Mouse (Mus musculus) adipocyte (in vitro differentiated cells): Measurements from ENCODE around the gene Asb8.

ENCODE experiments used
- DNase-seq: peaks from one replicate; pipeline ENCODE4 v3.0.0-alpha.2; 2016; ENCODE audit warnings: low spot score

Gene Asb8

DNA sequence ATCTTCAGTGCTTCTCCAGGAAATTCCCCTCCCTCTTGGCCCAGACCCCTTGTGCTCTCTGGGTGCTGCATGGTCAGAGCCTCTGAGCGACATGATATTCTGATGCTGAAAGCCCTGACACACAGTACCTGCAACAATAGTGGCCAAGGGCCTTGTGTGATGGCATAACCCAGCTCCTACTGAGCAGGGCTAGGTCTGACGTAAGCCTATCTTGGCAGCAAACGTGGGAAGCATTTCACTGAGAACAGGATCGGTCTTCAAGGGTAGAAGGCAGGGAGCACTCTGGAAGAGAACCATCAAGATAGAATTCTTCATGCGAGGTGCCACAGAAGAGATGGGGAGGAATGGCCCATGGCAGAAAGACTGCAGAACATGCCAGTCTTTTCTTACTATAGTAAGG is at the start of gene Asb8:
Gene Asb8 (minus strand): TSS at position 101 of the 400 bp plus-strand sequence.
- no peak for DNase-seq

- no peak for DNase-seq
These were observed 48.7 kb upstream of the Asb8 start for GRCm38 (mm10) chr15:98214130-98214529.

DNA sequence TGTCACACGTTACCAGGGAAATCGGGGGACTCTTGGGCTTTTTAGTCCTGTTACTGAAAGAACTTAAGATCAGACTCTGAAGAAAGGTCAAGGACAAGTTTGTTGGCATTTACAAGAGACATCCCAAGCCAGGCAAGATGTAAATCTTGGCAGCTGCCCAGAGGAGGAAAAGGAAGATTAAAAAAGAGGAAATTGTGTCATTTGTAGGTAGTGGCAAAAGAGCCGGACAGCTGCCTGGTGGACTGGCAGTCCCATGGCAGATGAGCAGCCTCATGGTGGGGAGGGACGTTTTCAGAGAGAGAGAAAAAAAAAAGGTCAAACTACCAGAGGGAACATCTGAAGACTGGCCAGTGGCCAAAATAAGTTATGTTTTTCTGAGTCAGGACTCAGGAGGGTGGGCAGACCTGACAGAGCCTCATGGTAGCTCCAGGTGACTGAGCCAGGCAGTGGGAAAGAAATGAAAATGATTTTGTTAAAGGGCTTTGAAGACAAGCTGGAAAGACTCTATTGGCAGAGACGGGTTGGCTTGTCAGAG is 48.0 kb upstream of the Asb8 start:
- no peak for DNase-seq

DNA sequence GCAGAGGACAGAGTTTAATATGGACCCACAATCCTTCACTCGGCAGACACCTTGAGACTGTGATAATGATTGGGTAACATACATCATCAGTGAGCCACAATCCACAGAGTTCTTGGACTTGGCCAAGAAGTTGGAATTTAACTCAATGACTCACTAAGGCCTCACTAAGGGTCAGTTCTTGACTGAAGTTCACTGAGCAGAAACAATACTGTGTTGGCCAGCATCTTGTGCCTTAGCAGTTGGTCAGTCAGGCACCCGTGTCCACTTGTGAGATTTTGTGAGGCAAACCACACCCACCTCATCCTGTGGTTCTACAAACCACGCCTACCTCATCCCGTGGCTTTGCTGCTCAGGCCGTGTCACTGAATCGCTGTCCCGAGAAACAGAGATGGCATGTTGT is 44.3 kb upstream of the Asb8 start:
- no peak for DNase-seq

DNA sequence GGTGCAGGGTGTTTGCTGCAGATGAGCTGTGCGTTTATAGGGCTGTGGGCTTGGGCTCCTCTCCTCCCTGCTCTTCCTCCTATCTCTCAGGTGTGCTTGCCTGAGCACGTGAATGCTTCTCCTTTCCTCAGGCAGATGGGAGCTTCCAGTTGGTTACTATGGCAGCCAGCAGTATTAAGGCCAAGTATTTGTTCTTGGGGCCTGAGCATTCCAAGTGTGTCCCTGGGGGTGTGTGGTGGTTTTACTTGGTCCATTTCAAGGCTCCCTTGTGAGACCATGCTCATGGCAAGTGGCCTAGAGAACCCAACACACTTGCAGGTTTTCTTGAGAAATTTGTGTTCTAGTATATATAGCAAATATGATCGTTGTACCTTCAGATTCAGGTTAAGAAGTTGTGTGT is 30.0 kb upstream of the Asb8 start, which contains the start of gene Olfr288:
Gene Olfr288 (minus strand): TSS at position 101 of the 400 bp plus-strand sequence.
- DNase-seq, result no peak

DNA sequence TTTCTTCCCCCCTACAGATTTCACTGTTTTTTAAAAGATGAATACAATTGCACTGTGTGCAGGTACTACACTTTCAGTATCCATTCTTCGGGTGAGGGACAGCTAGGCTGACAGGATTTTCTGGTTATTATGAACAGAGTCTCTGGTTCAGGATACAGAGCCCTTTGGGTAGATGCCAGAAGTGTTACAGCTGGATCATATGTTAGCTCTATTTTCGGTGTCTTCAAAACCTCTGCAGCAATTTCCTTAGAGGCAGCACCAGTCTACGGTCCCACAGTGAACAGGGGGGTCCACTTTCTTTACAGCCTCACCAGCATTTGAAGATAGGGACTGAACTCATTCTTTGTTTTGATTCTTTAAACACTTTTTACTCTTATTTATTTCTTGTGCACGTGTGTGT is 19.0 kb upstream of the Asb8 start:
- DNase-seq, result no peak

DNA sequence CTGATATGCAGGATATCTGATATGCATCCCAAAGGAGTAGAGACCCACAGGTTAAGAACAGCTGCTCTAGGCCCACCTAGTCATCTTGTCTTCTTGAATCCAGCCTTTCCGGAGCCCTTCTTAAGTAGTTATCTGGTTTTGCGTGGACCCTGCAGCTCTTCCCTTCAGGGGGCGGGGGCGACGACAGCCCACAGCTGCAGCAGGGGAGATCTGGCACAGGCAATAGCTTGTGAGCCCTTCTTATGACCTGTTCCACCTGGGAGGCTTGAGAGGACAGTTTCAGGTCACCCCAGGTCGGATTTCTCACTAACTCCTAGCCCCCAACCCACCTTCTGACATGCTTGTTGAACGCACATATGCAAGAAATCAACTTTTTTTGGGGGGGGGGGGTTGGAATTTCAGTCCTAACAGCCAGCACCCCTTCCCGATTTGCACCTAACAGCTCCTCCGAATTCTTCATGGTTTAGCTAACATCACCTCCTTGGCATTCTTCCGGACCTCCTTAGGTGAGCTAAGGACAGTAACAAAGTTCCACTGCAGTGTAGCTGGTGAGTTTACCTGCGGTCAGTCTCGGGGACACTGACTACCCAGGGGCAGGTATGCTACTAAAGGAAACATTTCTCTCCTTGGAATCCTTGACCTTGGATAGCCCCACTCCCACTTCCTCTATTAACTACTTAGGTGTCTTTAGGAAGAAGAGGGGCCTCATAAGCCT is 16.6 kb upstream of the Asb8 start:
- DNase-seq, result no peak

DNA sequence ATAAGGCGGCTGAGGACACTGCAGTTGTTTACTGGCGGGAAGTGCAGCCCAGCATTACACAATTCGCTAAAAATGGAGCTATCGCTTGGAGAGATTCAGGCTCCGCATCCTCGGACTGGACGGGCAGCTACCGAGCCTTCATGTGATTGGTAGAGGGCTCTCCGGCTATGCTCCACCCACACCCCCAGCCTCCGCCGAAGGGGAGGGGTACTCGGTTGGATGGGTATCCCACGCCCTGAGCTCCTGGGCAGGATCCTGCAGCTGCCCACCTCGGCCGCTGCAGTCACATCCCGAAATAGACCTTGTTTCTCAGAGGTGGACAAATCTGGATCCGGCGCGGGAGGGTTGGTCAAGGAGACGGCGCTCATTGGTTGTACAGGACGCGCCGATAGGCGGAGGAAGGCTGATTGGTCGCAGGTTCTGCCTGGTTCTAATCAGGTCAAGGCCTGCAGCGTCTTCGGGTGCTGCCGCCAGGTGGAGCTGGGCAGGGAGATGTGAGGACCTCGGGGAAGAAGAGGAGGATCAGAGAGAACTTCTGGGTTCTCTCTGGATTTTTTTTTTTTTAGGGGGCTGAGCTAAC is 15.8 kb upstream of the Asb8 start:
- DNase-seq, result peak; percentile 60

- DNase-seq, result no peak
These were observed 15.2 kb upstream of the Asb8 start for GRCm38 (mm10) chr15:98180567-98181131.

- no peak for DNase-seq
These were observed 11.9 kb upstream of the Asb8 start for GRCm38 (mm10) chr15:98177320-98177719.

DNA sequence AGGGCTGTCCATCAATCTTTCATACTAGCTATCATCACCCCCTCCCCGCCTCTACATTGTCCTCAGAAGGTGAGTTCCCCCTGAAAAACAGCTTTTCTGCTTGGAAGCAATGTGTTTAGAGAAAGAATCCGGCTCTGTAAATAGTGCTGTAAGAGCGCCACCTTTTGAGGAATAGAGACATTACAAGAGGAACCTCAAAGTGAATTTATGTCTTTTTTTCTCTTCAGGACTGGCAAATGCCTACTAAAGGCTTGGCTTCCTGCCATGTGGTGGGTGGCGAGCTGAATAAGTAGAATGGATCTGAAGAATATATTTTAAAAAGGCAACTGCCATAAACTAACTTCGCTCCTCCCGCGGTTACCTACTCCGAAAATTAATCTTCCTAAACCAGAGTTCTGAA is 8.4 kb upstream of the Asb8 start:
- DNase-seq, result peak; percentile 33

GRCm38 (mm10) chr15:98172113-98172512 is 6.7 kb upstream of the Asb8 start:
- no peak for DNase-seq

GRCm38 (mm10) chr15:98170917-98171316 is 5.5 kb upstream of the Asb8 start:
- no peak for DNase-seq

DNA sequence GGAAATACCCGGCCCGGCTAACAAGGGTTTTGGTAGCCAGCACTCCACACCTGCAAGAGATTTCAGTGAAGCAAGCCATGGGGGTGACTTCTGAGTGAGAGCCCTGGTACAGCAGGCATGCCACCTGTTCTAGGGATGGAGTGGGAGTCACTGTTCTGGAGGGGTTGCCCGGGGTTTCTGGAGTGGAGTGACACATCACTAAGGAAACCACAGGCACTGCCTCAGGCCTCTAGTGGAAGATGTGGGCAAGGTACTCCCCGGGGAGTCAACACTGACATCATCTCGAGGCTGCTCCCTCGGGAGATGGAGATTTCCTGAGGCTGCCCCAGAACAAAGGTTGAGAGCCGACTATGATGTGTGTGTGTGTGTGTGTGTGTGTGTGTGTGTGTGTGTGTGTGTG is 4.9 kb upstream of the Asb8 start:
- DNase-seq, result no peak

DNA sequence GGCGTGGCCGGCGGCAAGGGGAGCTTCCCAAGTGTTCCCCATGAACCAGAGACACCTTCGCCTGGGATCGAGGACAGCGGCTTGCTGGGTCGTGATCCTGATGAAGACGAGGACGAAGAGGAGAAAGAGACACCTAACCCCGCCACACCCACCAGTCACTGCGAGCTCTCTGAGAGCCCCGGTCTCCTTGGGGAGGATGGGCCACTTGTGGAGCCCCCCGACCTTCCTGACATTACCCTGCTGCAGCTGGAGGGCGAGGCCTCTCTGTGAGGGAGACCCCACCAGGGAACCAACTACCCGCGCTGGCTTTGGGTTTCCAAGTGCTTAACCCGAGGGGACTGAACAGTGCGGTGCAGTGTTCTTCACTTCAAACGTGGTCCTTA is 3.2 kb upstream of the Asb8 start:
- DNase-seq, result no peak

DNA sequence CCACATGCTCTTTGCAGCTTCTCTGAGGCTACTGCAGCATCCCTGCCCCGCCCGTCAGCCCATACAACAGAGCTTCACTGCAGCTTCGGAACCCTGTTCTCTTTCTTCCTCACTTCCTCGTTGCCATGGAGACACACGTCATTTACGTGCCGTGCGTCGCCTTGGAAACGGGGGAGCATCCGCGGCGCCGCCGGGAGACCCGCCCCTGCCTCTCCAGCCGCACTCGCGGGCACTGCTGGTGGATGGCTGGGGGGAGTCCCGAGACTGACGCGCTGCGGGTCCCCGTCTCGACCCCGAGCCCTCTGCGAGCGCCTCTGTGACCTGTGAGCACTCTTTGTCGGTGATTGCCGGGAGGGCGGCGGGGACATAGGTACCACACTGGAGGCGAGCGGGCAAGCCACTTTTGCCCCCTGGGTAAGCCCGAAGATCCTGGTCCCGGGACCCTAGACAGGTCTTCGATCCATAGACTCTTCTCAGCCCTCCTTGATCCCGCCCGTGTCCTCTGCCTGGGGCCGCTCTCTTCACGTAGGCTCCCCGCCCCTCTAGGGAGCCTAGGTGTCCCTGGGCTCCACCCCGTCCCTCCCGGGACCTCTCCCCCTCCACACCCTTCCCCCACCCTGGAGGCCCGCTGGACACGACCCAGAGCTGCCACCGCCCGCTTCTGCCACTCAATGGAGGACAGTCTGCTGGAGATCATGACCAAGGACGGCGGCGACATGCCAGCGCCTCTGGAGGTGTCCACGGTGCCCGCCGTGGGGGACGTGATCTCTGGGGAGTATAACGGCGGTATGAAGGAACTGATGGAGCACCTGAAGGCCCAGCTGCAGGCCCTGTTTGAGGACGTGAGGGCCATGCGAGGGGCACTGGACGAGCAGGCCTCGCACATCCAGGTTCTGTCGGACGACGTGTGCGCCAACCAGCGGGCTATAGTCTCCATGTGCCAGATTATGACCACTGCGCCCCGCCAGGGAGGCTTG is 2.5 kb upstream of the Asb8 start:
- no peak for DNase-seq

DNA sequence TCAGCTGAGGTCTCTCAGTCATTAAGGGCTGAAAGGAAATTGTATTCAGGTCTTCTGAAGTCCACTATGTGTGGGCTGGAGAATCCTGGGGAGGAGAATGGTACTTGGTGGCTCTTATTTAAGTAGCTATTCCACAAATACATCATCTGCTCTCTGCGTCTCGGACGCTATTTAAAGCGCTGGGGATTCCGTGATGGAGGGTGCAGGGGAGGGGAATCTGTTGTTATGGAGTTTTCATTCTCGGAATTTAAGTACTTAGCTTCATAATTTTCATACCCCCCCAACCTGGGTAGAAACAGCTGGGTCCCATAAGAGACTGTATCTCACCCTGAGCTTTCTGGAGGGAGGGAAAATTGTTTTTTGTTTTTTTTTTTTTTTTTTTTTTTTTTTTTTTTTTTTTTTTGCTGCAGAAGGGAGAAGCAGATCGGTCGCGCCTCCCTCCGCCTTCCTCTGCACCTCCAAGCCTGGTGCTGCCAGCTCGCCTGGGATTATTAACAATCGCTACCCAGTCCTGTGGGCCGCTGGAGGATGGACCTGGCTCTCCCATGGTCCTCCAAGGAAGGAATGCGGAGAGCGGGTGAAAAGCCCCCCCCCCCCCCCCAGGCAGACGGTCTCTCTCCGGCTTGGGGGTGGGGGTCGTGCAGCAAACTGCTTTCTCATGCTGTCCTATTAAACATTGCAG is 1.7 kb upstream of the Asb8 start, which contains the start of gene Ccdc184:
Gene Ccdc184 (plus strand): TSS at position 196 of the 682 bp plus-strand sequence.
- DNase-seq, result no peak

GRCm38 (mm10) chr15:98162561-98162960 is 2.9 kb downstream of the Asb8 start:
- DNase-seq, result no peak

GRCm38 (mm10) chr15:98161026-98161805 is 4.2 kb downstream of the Asb8 start:
- no peak for DNase-seq

DNA sequence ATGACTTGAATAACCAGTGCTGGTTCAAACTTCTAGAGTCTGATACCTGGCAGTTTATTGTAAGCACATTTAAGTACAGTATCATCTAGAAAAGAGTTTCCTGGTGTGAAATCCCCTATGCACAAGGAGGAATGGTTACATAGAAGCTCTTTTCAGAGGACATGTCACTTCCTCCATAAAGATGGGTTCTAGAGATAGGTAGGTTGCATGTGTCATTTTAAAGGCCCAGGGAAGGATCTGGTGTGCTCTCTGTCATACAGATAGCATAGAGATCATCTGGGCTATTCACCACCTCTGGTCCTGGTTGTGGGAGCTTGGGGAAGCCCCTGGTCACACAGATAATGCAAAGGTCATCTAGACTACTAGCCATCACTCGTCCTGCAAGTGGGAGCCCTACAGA is 8.2 kb downstream of the Asb8 start:
- no peak for DNase-seq

DNA sequence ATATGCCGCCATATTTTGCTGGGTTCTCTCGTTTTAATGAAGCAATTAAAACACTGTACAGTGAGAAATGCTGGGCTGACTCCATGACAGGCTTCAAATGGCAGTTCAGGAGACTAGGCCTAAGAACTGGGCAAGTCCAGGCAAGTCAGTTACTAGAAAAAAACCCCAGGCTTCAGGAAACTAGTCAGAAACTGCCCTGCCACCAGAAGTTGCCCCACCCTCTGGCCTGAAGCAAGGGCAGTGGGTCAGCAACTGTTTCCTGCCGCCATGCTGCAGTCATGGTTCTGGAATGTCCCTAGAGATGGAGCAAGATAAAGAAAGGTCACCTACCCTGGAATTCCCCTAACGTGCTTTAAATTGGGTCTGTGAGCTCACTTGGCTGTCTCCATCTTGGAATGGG is 9.5 kb downstream of the Asb8 start:
- peak; percentile 21 for DNase-seq
